In the genomic region with DNA sequence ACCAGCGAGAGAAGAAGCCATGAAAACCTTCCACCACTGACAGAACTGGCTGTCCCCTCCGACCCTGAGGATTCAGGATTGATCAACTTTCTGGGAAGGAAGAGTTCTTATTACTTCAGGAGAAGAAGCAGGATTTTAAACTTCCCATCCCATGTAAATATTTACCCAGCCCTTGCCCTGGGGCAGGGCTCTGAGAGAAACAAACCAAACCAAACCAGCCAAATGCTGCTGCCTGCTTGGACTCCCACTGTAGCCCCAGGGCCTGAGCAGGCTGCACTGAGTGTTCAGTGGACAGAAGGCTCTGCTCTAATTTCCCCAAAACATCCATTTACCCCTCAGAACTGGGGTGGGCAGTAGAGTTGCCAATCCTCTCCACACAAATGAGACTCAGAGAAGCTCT, we compare ENCODE assay signal across 19 mouse cellular contexts. TPM values are rescaled to one million over a fixed set of nuclear protein-coding genes. Genes with fewer than 3 reads are reported as not detected.
A peak's percentile ranks its signal among the peaks of the same experiment; 100 is the strongest.
DNase-seq lines count a peak whose midpoint lies in the region; ATAC-seq and TF ChIP-seq lines count a peak whose summit lies in the region.
"Had no signal": no experiment of that assay in that cellular context is flagged by ENCODE, and none has a peak within 500 bp of the region (broad histone marks: within the 10 kb centered on the region; RNA-seq: fewer than 3 reads in every experiment).

No protein-coding gene starts in this region.

- no peak for ATAC-seq in hindbrain, embryonic 14.5 days (ENCODE audit: low FRiP score)
- ATAC-seq in lung, embryonic 14.5 days (ENCODE audit: insufficient read depth) = no peak
- no peak for ATAC-seq in intestine, embryonic 16.5 days
- ATAC-seq in stomach, postnatal 0 days (ENCODE audit: low FRiP score, low TSS enrichment) = peak; percentile 50; the same call in 1 of the 2 replicates
- ATAC-seq: forebrain, postnatal 0 days had no signal

- no peak for TF ChIP-seq EP300 in stomach, postnatal 0 days (optimal IDR thresholded peaks at IDR 0.05)

- no peak overlapping the region for H3K4me2 ChIP-seq in hindbrain, embryonic 14.5 days (replicated peaks)
- H3K4me2 ChIP-seq in lung, embryonic 14.5 days = no peak overlapping the region
- H3K4me2 ChIP-seq in intestine, embryonic 16.5 days (ENCODE audit: low read depth, low read length) = no peak overlapping the region
- no peak overlapping the region for H3K4me2 ChIP-seq in stomach, postnatal 0 days (replicated peaks; ENCODE audit: low read depth)
- H3K4me2 ChIP-seq: heart, embryonic 11.5 days; neural tube, embryonic 13.5 days had no signal

- no peak overlapping the region for H3K4me3 ChIP-seq in hindbrain, embryonic 10.5 days
- H3K4me3 ChIP-seq in hindbrain, embryonic 14.5 days (replicated peaks; ENCODE audit: low read length) = no peak overlapping the region
- no peak overlapping the region for H3K4me3 ChIP-seq in lung, embryonic 14.5 days (ENCODE audit: low read depth, low read length)
- H3K4me3 ChIP-seq in intestine, embryonic 16.5 days (ENCODE audit: low read length) = no peak overlapping the region
- no peak overlapping the region for H3K4me3 ChIP-seq in stomach, postnatal 0 days (ENCODE audit: low read depth, low read length)
- H3K4me3 ChIP-seq: erythroblast, embryonic 14.5 days; neural tube, embryonic 13.5 days had no signal

- H3K9ac ChIP-seq in hindbrain, embryonic 14.5 days = no peak overlapping the region
- no peak overlapping the region for H3K9ac ChIP-seq in lung, embryonic 14.5 days
- peak overlapping the region; percentile 15; the same call in 1 of the 2 replicates for H3K9ac ChIP-seq in intestine, embryonic 16.5 days (ENCODE audit: low read depth, low read length)
- H3K9ac ChIP-seq in stomach, postnatal 0 days (ENCODE audit: low read length) = 0 out of 2 replicates have a peak overlapping the region, but pooled peaks have one; percentile 13
- H3K9ac ChIP-seq: forebrain, postnatal 0 days; neural tube, embryonic 13.5 days had no signal

- H3K27me3 ChIP-seq in hindbrain, embryonic 10.5 days (ENCODE audit: insufficient read depth, poor library complexity, severe bottlenecking) = no peaks in the 10 kb centered on the region
- H3K27me3 ChIP-seq in hindbrain, embryonic 14.5 days (ENCODE audit: control insufficient read depth, insufficient read depth, low read length) = no peaks in the 10 kb centered on the region
- H3K27me3 ChIP-seq in lung, embryonic 14.5 days (ENCODE audit: insufficient read depth, low read length) = no peaks in the 10 kb centered on the region
- H3K27me3 ChIP-seq in intestine, embryonic 16.5 days (replicated peaks; ENCODE audit: control insufficient read depth, insufficient read depth, low read length) = no peaks in the 10 kb centered on the region
- H3K27me3 ChIP-seq in stomach, postnatal 0 days (ENCODE audit: control insufficient read depth, insufficient read depth, low read length) = no peaks in the 10 kb centered on the region
- H3K27me3 ChIP-seq: neural tube, embryonic 13.5 days had no signal

- peaks cover 54% of the 10 kb centered on the region for H3K4me1 ChIP-seq in hindbrain, embryonic 10.5 days (replicated peaks)
- no peaks in the 10 kb centered on the region for H3K4me1 ChIP-seq in hindbrain, embryonic 14.5 days (replicated peaks; ENCODE audit: control insufficient read depth, insufficient read depth, low read length)
- peaks cover 34% of the 10 kb centered on the region; the same call in 1 of the 2 replicates for H3K4me1 ChIP-seq in lung, embryonic 14.5 days (ENCODE audit: insufficient read depth)
- peaks cover 23% of the 10 kb centered on the region for H3K4me1 ChIP-seq in intestine, embryonic 16.5 days (ENCODE audit: control insufficient read depth, insufficient read depth, low read length)
- H3K4me1 ChIP-seq in stomach, postnatal 0 days (replicated peaks; ENCODE audit: control insufficient read depth, insufficient read depth) = peaks cover 3% of the 10 kb centered on the region; the same call in 1 of the 2 replicates

- H3K27ac ChIP-seq in hindbrain, embryonic 10.5 days = peak overlapping the region; percentile 30; the same call in 1 of the 2 replicates
- H3K27ac ChIP-seq in hindbrain, embryonic 14.5 days = no peak overlapping the region
- H3K27ac ChIP-seq in lung, embryonic 14.5 days (ENCODE audit: low read depth) = 0 out of 2 replicates have a peak overlapping the region, but pooled peaks have one; percentile 15
- peak overlapping the region; percentile 25 for H3K27ac ChIP-seq in intestine, embryonic 16.5 days (ENCODE audit: low read length)
- peak overlapping the region; percentile 40; the same call in 1 of the 2 replicates for H3K27ac ChIP-seq in stomach, postnatal 0 days (replicated peaks)
- H3K27ac ChIP-seq: neural tube, embryonic 13.5 days had no signal

- 76% methylated on average over 2 of the region's 2 CpGs for whole genome bisulfite sequencing in hindbrain, embryonic 10.5 days
- WGBS in hindbrain, embryonic 14.5 days = 88% methylated on average over 2 of the region's 2 CpGs
- WGBS in lung, embryonic 14.5 days = 34% methylated on average over 2 of the region's 2 CpGs
- WGBS in intestine, embryonic 16.5 days = 53% methylated on average over 2 of the region's 2 CpGs
- 55% methylated on average over 2 of the region's 2 CpGs for WGBS in stomach, postnatal 0 days

- H3K36me3 ChIP-seq in hindbrain, embryonic 10.5 days = no peaks in the 10 kb centered on the region
- no peaks in the 10 kb centered on the region for H3K36me3 ChIP-seq in hindbrain, embryonic 14.5 days (replicated peaks; ENCODE audit: control insufficient read depth, insufficient read depth)
- H3K36me3 ChIP-seq in lung, embryonic 14.5 days (ENCODE audit: insufficient read depth) = no peaks in the 10 kb centered on the region
- H3K36me3 ChIP-seq in intestine, embryonic 16.5 days (ENCODE audit: control insufficient read depth, insufficient read depth, low read length) = no peaks in the 10 kb centered on the region
- no peaks in the 10 kb centered on the region for H3K36me3 ChIP-seq in stomach, postnatal 0 days (ENCODE audit: control insufficient read depth, insufficient read depth, low read length)
- H3K36me3 ChIP-seq: neural tube, embryonic 13.5 days had no signal

- DNase-seq in hindbrain, embryonic 10.5 days (ENCODE audit: low spot score) = no peak
- DNase-seq in hindbrain, embryonic 14.5 days (ENCODE audit: low spot score) = no peak
- DNase-seq in lung, embryonic 14.5 days = no peak
- DNase-seq in lung, adult 18-20 months = no peak
- no peak for DNase-seq in stomach, postnatal 0 days (ENCODE audit: low spot score)
- DNase-seq in heart, adult 11 months = no peak
- DNase-seq in layer of hippocampus, postnatal 14 days (ENCODE audit: low spot score in 2 of 2) = no peak
- DNase-seq: cerebellum, adult 9-10 months; forebrain, postnatal 0 days; gastrocnemius, postnatal 25 days; heart, postnatal 36 days; kidney, postnatal 10 days; layer of hippocampus, postnatal 36 days; lung, postnatal 10 days; right cerebral cortex, postnatal 4 days had no signal

- no peaks in the 10 kb centered on the region for H3K9me3 ChIP-seq in hindbrain, embryonic 10.5 days
- H3K9me3 ChIP-seq in hindbrain, embryonic 14.5 days (ENCODE audit: control insufficient read depth, low read length) = no peaks in the 10 kb centered on the region
- no peaks in the 10 kb centered on the region for H3K9me3 ChIP-seq in lung, embryonic 14.5 days (ENCODE audit: low read depth, low read length)
- no peaks in the 10 kb centered on the region for H3K9me3 ChIP-seq in intestine, embryonic 16.5 days (ENCODE audit: control insufficient read depth, low read length)
- H3K9me3 ChIP-seq in stomach, postnatal 0 days (ENCODE audit: control insufficient read depth, low read length) = no peaks in the 10 kb centered on the region
- H3K9me3 ChIP-seq: neural tube, embryonic 13.5 days had no signal

- no peak for TF ChIP-seq CTCF in lung, embryonic 14.5 days (IDR thresholded peaks at IDR 0.05; ENCODE audit: low read depth)
- TF ChIP-seq CTCF in stomach, postnatal 0 days (IDR thresholded peaks at IDR 0.05; ENCODE audit: low read depth) = no peak

RNA-seq across cellular contexts. Expression of a gene that starts 55.9 kb away (rescaled TPM):
- polyA plus RNA-seq in hindbrain, embryonic 10.5 days (2016; fragmentation: Nextera tagmentation; extraction: Ambion mirVana) = 30.5 and 32.7 TPM in 2 replicates
- 15.4 and 16.5 TPM in 2 replicates for polyA plus RNA-seq in hindbrain, embryonic 14.5 days (2014; fragmentation: Nextera tagmentation; extraction: Ambion mirVana)
- polyA plus RNA-seq in lung, embryonic 14.5 days (2014; fragmentation: Nextera tagmentation; extraction: Ambion mirVana) = 90.2 and 93.2 TPM in 2 replicates
- polyA plus RNA-seq in intestine, embryonic 16.5 days (2015; fragmentation: Nextera tagmentation; extraction: Ambion mirVana) = 31.5 and 37.6 TPM in 2 replicates
- 33.6 and 45.0 TPM in 2 replicates for polyA plus RNA-seq in stomach, postnatal 0 days (2015; fragmentation: Nextera tagmentation; extraction: Ambion mirVana)
- total RNA-seq in layer of hippocampus, postnatal 14 days (2021) = 10 to 100 TPM; 62.7 to 66.1 TPM
- polyA plus RNA-seq: erythroblast, embryonic 14.5 days had no signal

Comparison
In these comparisons a context has a peak if more than half of its experiments do, and no peak if none do; other contexts are left out.
1. H3K9ac ChIP-seq: peak in intestine, embryonic 16.5 days (single experiment) and stomach, postnatal 0 days (single experiment); none in hindbrain, embryonic 14.5 days (single experiment) and lung, embryonic 14.5 days (single experiment).